Comparison of ENCODE assay signal across 8 mouse cellular contexts in genomic region chr2:121456692-121457642, GRCm38 (mm10). TPM values are rescaled to one million over a fixed set of nuclear protein-coding genes. Genes with fewer than 3 reads are reported as not detected.
A peak's percentile ranks its signal among the peaks of the same experiment; 100 is the strongest.
DNase-seq lines count a peak whose midpoint lies in the region; ATAC-seq and TF ChIP-seq lines count a peak whose summit lies in the region.

TSS of gene Serinc4 (minus strand) at chr2:121456781.

- no peaks in the 10 kb centered on the region for H3K9me3 ChIP-seq in E14TG2a.4 (ENCODE audit: low read length)
- H3K9me3 ChIP-seq in forebrain, embryonic 10.5 days: no peaks in the 10 kb centered on the region
- H3K9me3 ChIP-seq in heart, embryonic 15.5 days (replicated peaks): no peaks in the 10 kb centered on the region
- no peaks in the 10 kb centered on the region for H3K9me3 ChIP-seq in liver, embryonic 14.5 days (ENCODE audit: control insufficient read depth, low read length)
- no peaks in the 10 kb centered on the region for H3K9me3 ChIP-seq in stomach, embryonic 15.5 days

- H3K9ac ChIP-seq in heart, embryonic 15.5 days: peak within 1 kb of the TSS; percentile 70
- H3K9ac ChIP-seq in liver, embryonic 14.5 days (replicated peaks): peak within 1 kb of the TSS; percentile 67
- peak within 1 kb of the TSS; percentile 62 for H3K9ac ChIP-seq in stomach, embryonic 15.5 days

- peak; percentile 90 for DNase-seq in c-Kit-positive CD71-positive TER-119-negative erythroid progenitor cells, embryonic 14.5 days (ENCODE audit: low read depth)
- DNase-seq in forebrain, embryonic 10.5 days (ENCODE audit: extremely low spot score, low spot score): peak; percentile 88
- DNase-seq in kidney, postnatal 25 days: peak; percentile 86 to 94
- peak; percentile 80 to 89 (median 84) for DNase-seq in liver, embryonic 14.5 days (ENCODE audit: low read depth in 3 of 3, low spot score in 3 of 3)
- peak; percentile 87 for DNase-seq in neural tube, embryonic 10.5 days (ENCODE audit: extremely low spot score, low spot score)

- peaks cover 72% of the 10 kb centered on the region for H3K36me3 ChIP-seq in E14TG2a.4 (ENCODE audit: insufficient read depth, low read length)
- peaks cover 63% of the 10 kb centered on the region for H3K36me3 ChIP-seq in forebrain, embryonic 10.5 days (replicated peaks)
- H3K36me3 ChIP-seq in heart, embryonic 15.5 days: peaks cover 45% of the 10 kb centered on the region; the same call in 1 of the 2 replicates
- H3K36me3 ChIP-seq in liver, embryonic 14.5 days (replicated peaks; ENCODE audit: control insufficient read depth, insufficient read depth, low read depth): peaks cover 21% of the 10 kb centered on the region
- H3K36me3 ChIP-seq in stomach, embryonic 15.5 days: peaks cover 16% of the 10 kb centered on the region

- TF ChIP-seq CTCF in E14TG2a.4 (conservative IDR thresholded peaks at IDR 0.05; ENCODE audit: low read length): no peak
- no peak for TF ChIP-seq CTCF in liver, embryonic 14.5 days (IDR thresholded peaks at IDR 0.05; ENCODE audit: low read depth)

- peak; percentile 88 for ATAC-seq in heart, embryonic 15.5 days (replicated peaks; ENCODE audit: insufficient number of reproducible peaks, insufficient read depth, low FRiP score, low read depth)
- peak; percentile 96 for ATAC-seq in liver, embryonic 14.5 days (ENCODE audit: insufficient read depth)
- peak; percentile 94 for ATAC-seq in stomach, embryonic 15.5 days (ENCODE audit: insufficient read depth, low FRiP score, low read depth)

- H3K4me3 ChIP-seq in E14TG2a.4 (replicated peaks; ENCODE audit: low read length): peak within 1 kb of the TSS; percentile 92
- H3K4me3 ChIP-seq in forebrain, embryonic 10.5 days: peak within 1 kb of the TSS; percentile 87
- peak within 1 kb of the TSS; percentile 72 for H3K4me3 ChIP-seq in heart, embryonic 15.5 days
- peak within 1 kb of the TSS; percentile 60 to 92 for H3K4me3 ChIP-seq in liver, embryonic 14.5 days (ENCODE audit: insufficient read depth in 1 of 2, low read depth in 2 of 2, low read length in 2 of 2)
- peak within 1 kb of the TSS; percentile 73 for H3K4me3 ChIP-seq in stomach, embryonic 15.5 days (replicated peaks)

- peak within 1 kb of the TSS; percentile 65 for H3K4me2 ChIP-seq in heart, embryonic 15.5 days
- H3K4me2 ChIP-seq in liver, embryonic 14.5 days (ENCODE audit: low read depth): peak within 1 kb of the TSS; percentile 80
- peak within 1 kb of the TSS; percentile 59 for H3K4me2 ChIP-seq in stomach, embryonic 15.5 days

- H3K27me3 ChIP-seq in E14TG2a.4 (ENCODE audit: insufficient read depth, low read length): no peaks in the 10 kb centered on the region
- no peaks in the 10 kb centered on the region for H3K27me3 ChIP-seq in forebrain, embryonic 10.5 days (ENCODE audit: poor library complexity, severe bottlenecking)
- H3K27me3 ChIP-seq in heart, embryonic 15.5 days: no peaks in the 10 kb centered on the region
- no peaks in the 10 kb centered on the region for H3K27me3 ChIP-seq in liver, embryonic 14.5 days (ENCODE audit: control insufficient read depth, insufficient read depth, low read length)
- no peaks in the 10 kb centered on the region for H3K27me3 ChIP-seq in stomach, embryonic 15.5 days (replicated peaks)

- WGBS in forebrain, embryonic 10.5 days: 3% methylated on average over 41 of the region's 41 CpGs
- WGBS in heart, embryonic 15.5 days: 3% methylated on average over 41 of the region's 41 CpGs
- 1% methylated on average over 41 of the region's 41 CpGs for WGBS in liver, embryonic 14.5 days (ENCODE audit: insufficient replicate concordance)
- 4% methylated on average over 41 of the region's 41 CpGs for WGBS in stomach, embryonic 15.5 days

- no peak for TF ChIP-seq EP300 in liver, embryonic 14.5 days (IDR thresholded peaks at IDR 0.05; ENCODE audit: low read depth)

- peak within 1 kb of the TSS; percentile 86 for H3K27ac ChIP-seq in forebrain, embryonic 10.5 days
- H3K27ac ChIP-seq in heart, embryonic 15.5 days: peak within 1 kb of the TSS; percentile 78
- peak within 1 kb of the TSS; percentile 54 for H3K27ac ChIP-seq in liver, embryonic 14.5 days
- H3K27ac ChIP-seq in stomach, embryonic 15.5 days: peak within 1 kb of the TSS; percentile 82

- peaks cover 57% of the 10 kb centered on the region for H3K4me1 ChIP-seq in E14TG2a.4 (replicated peaks; ENCODE audit: low read depth, low read length)
- peaks cover 19% of the 10 kb centered on the region for H3K4me1 ChIP-seq in forebrain, embryonic 10.5 days
- peaks cover 31% of the 10 kb centered on the region for H3K4me1 ChIP-seq in heart, embryonic 15.5 days (replicated peaks)
- H3K4me1 ChIP-seq in liver, embryonic 14.5 days (replicated peaks; ENCODE audit: control insufficient read depth in 2 of 2, insufficient read depth in 2 of 2, low read length in 1 of 2): peaks cover 10 to 11% of the 10 kb centered on the region in 2 experiments
- H3K4me1 ChIP-seq in stomach, embryonic 15.5 days: peaks cover 10% of the 10 kb centered on the region; the same call in 1 of the 2 replicates

RNA-seq across cellular contexts. Expression of gene Serinc4, which starts in this region (rescaled TPM):
- polyA plus RNA-seq in forebrain, embryonic 10.5 days (2016; fragmentation: Nextera tagmentation; extraction: Ambion mirVana): 0.15 and 0.27 TPM in 2 replicates
- 0.13 and 0.19 TPM in 2 replicates for polyA plus RNA-seq in heart, embryonic 15.5 days (2015; fragmentation: Nextera tagmentation; extraction: Ambion mirVana)
- 0.17 and 0.22 TPM in 2 replicates for polyA plus RNA-seq in liver, embryonic 14.5 days (2012; rRNA removed)
- polyA plus RNA-seq in liver, embryonic 14.5 days (2014; fragmentation: Nextera tagmentation; extraction: Ambion mirVana): 0.08 and 0.11 TPM in 2 replicates
- polyA plus RNA-seq in stomach, embryonic 15.5 days (2015; fragmentation: Nextera tagmentation; extraction: Ambion mirVana): 0.30 and 0.67 TPM in 2 replicates

Comparison
In these comparisons a context has a peak if more than half of its experiments do, and no peak if none do; other contexts are left out.
1. Peak in every context shown above with its lines: DNase-seq, ATAC-seq, H3K4me3 ChIP-seq and H3K27ac ChIP-seq.
2. Peak in DNase-seq, H3K4me3 ChIP-seq and H3K27ac ChIP-seq in forebrain, embryonic 10.5 days; RNA of the gene not detected or under 1 TPM.
3. Peak in ATAC-seq, H3K4me3 ChIP-seq, H3K27ac ChIP-seq, H3K9ac ChIP-seq and H3K4me2 ChIP-seq in heart, embryonic 15.5 days; RNA of the gene not detected or under 1 TPM.
4. Peak in DNase-seq, ATAC-seq, H3K4me3 ChIP-seq, H3K27ac ChIP-seq, H3K9ac ChIP-seq and H3K4me2 ChIP-seq in liver, embryonic 14.5 days; RNA of the gene not detected or under 1 TPM.
5. Peak in ATAC-seq, H3K4me3 ChIP-seq, H3K27ac ChIP-seq, H3K9ac ChIP-seq and H3K4me2 ChIP-seq in stomach, embryonic 15.5 days; RNA of the gene not detected or under 1 TPM.